Mouse (Mus musculus): Measurements from ENCODE around the gene Hif1an. TPM values are rescaled to one million over a fixed set of nuclear protein-coding genes. Genes with fewer than 3 reads are reported as not detected.

Gene Hif1an
- polyA plus RNA-seq, 1 experiment, result 23.9 TPM

GRCm38 (mm10) chr19:44530018-44530417 lies 32.6 kb upstream of the Hif1an start:
- Histone ChIP-seq H3K4me3 (ENCODE audit: insufficient read depth, low read length) (no peak overlapping the region), H3K27ac (ENCODE audit: insufficient read depth, low read length) (no peak overlapping the region), H3K4me1 (ENCODE audit: control insufficient read depth, insufficient read depth, low read length) (no peaks in the 10 kb centered on the region)
- TF ChIP-seq CTCF (IDR thresholded peaks at IDR 0.05; ENCODE audit: extremely low read depth, insufficient read depth, low read length) (no peak), POLR2A (IDR thresholded peaks at IDR 0.05; ENCODE audit: extremely low read depth, insufficient read depth, low read length) (no peak)

GRCm38 (mm10) chr19:44535376-44535775 lies 27.3 kb upstream of the Hif1an start:
- H3K4me1 ChIP-seq (ENCODE audit: control insufficient read depth, insufficient read depth, low read length), result no peaks in the 10 kb centered on the region
- TF ChIP-seq POLR2A (IDR thresholded peaks at IDR 0.05; ENCODE audit: extremely low read depth, insufficient read depth, low read length) (no peak), CTCF (IDR thresholded peaks at IDR 0.05; ENCODE audit: extremely low read depth, insufficient read depth, low read length) (peak; percentile 63)
- no peak overlapping the region for H3K27ac ChIP-seq (ENCODE audit: insufficient read depth, low read length)
- no peak overlapping the region for H3K4me3 ChIP-seq (ENCODE audit: insufficient read depth, low read length)

GRCm38 (mm10) chr19:44537416-44537815 lies 25.2 kb upstream of the Hif1an start:
- Histone ChIP-seq H3K27ac (ENCODE audit: insufficient read depth, low read length) (no peak overlapping the region), H3K4me1 (ENCODE audit: control insufficient read depth, insufficient read depth, low read length) (no peaks in the 10 kb centered on the region), H3K4me3 (ENCODE audit: insufficient read depth, low read length) (no peak overlapping the region)
- TF ChIP-seq POLR2A (IDR thresholded peaks at IDR 0.05; ENCODE audit: extremely low read depth, insufficient read depth, low read length), result no peak
- TF ChIP-seq CTCF (IDR thresholded peaks at IDR 0.05; ENCODE audit: extremely low read depth, insufficient read depth, low read length), result no peak

- Histone ChIP-seq H3K27ac (ENCODE audit: insufficient read depth, low read length) (no peak overlapping the region), H3K4me3 (ENCODE audit: insufficient read depth, low read length) (no peak overlapping the region), H3K4me1 (ENCODE audit: control insufficient read depth, insufficient read depth, low read length) (no peaks in the 10 kb centered on the region)
- TF ChIP-seq POLR2A (IDR thresholded peaks at IDR 0.05; ENCODE audit: extremely low read depth, insufficient read depth, low read length) (no peak), CTCF (IDR thresholded peaks at IDR 0.05; ENCODE audit: extremely low read depth, insufficient read depth, low read length) (no peak)
Observed at GRCm38 (mm10) chr19:44542694-44543178, 19.9 kb upstream of the Hif1an start.

- no peak overlapping the region for H3K27ac ChIP-seq (ENCODE audit: insufficient read depth, low read length)
- TF ChIP-seq POLR2A (IDR thresholded peaks at IDR 0.05; ENCODE audit: extremely low read depth, insufficient read depth, low read length), result no peak
- no peak for TF ChIP-seq CTCF (IDR thresholded peaks at IDR 0.05; ENCODE audit: extremely low read depth, insufficient read depth, low read length)
- H3K4me1 ChIP-seq (ENCODE audit: control insufficient read depth, insufficient read depth, low read length), result no peaks in the 10 kb centered on the region
- no peak overlapping the region for H3K4me3 ChIP-seq (ENCODE audit: insufficient read depth, low read length)
Observed at GRCm38 (mm10) chr19:44544372-44544771, 18.3 kb upstream of the Hif1an start.

- TF ChIP-seq CTCF (IDR thresholded peaks at IDR 0.05; ENCODE audit: extremely low read depth, insufficient read depth, low read length) (peak; percentile 81), POLR2A (IDR thresholded peaks at IDR 0.05; ENCODE audit: extremely low read depth, insufficient read depth, low read length) (no peak)
- H3K4me1 ChIP-seq (ENCODE audit: control insufficient read depth, insufficient read depth, low read length), result no peaks in the 10 kb centered on the region
- no peak overlapping the region for H3K27ac ChIP-seq (ENCODE audit: insufficient read depth, low read length)
- H3K4me3 ChIP-seq (ENCODE audit: insufficient read depth, low read length), result no peak overlapping the region
Observed at GRCm38 (mm10) chr19:44544775-44545174, 17.9 kb upstream of the Hif1an start.

- Histone ChIP-seq H3K27ac (ENCODE audit: insufficient read depth, low read length) (no peak within 1 kb of the TSS), H3K4me3 (ENCODE audit: insufficient read depth, low read length) (peak within 1 kb of the TSS; percentile 27; the same call in 1 of the 2 replicates), H3K4me1 (ENCODE audit: control insufficient read depth, insufficient read depth, low read length) (no peaks in the 10 kb centered on the region)
- no peak for TF ChIP-seq POLR2A (IDR thresholded peaks at IDR 0.05; ENCODE audit: extremely low read depth, insufficient read depth, low read length)
- no peak for TF ChIP-seq CTCF (IDR thresholded peaks at IDR 0.05; ENCODE audit: extremely low read depth, insufficient read depth, low read length)
Observed at GRCm38 (mm10) chr19:44545321-44546041, 17.2 kb upstream of the Hif1an start, which contains the start of gene Sec31b. TSS of gene Sec31b (minus strand) at chr19:44545864.

GRCm38 (mm10) chr19:44552731-44553130 lies 9.9 kb upstream of the Hif1an start, which contains the start of gene Gm20538:
TSS of gene Gm20538 (minus strand) at chr19:44552831.
- Histone ChIP-seq H3K4me3 (ENCODE audit: insufficient read depth, low read length) (peak within 1 kb of the TSS; percentile 99; the same call in 1 of the 2 replicates), H3K4me1 (ENCODE audit: control insufficient read depth, insufficient read depth, low read length) (no peaks in the 10 kb centered on the region), H3K27ac (ENCODE audit: insufficient read depth, low read length) (no peak within 1 kb of the TSS)
- TF ChIP-seq POLR2A (IDR thresholded peaks at IDR 0.05; ENCODE audit: extremely low read depth, insufficient read depth, low read length) (no peak), CTCF (IDR thresholded peaks at IDR 0.05; ENCODE audit: extremely low read depth, insufficient read depth, low read length) (no peak)

- Histone ChIP-seq H3K4me3 (ENCODE audit: insufficient read depth, low read length) (peak overlapping the region; percentile 99; the same call in 1 of the 2 replicates), H3K27ac (ENCODE audit: insufficient read depth, low read length) (no peak overlapping the region), H3K4me1 (ENCODE audit: control insufficient read depth, insufficient read depth, low read length) (no peaks in the 10 kb centered on the region)
- TF ChIP-seq POLR2A (IDR thresholded peaks at IDR 0.05; ENCODE audit: extremely low read depth, insufficient read depth, low read length), result no peak
- no peak for TF ChIP-seq CTCF (IDR thresholded peaks at IDR 0.05; ENCODE audit: extremely low read depth, insufficient read depth, low read length)
Observed at GRCm38 (mm10) chr19:44553286-44553685, 9.4 kb upstream of the Hif1an start.

- TF ChIP-seq CTCF (IDR thresholded peaks at IDR 0.05; ENCODE audit: extremely low read depth, insufficient read depth, low read length) (no peak), POLR2A (IDR thresholded peaks at IDR 0.05; ENCODE audit: extremely low read depth, insufficient read depth, low read length) (no peak)
Observed at GRCm38 (mm10) chr19:44554490-44554860, 8.2 kb upstream of the Hif1an start.

More at GRCm38 (mm10) chr19:44554490-44554860, 8.2 kb upstream of the Hif1an start:
- Histone ChIP-seq H3K4me1 (ENCODE audit: control insufficient read depth, insufficient read depth, low read length) (no peaks in the 10 kb centered on the region), H3K27ac (ENCODE audit: insufficient read depth, low read length) (peak overlapping the region; percentile 76; the same call in 1 of the 2 replicates), H3K4me3 (ENCODE audit: insufficient read depth, low read length) (peak overlapping the region; percentile 99)

Measured in cortical plate, adult 2 months (tissue).